In genomic region chr3:51073003-51073679, GRCm38 (mm10) we compare ENCODE assay signal across 14 mouse cellular contexts.
A peak's percentile ranks its signal among the peaks of the same experiment; 100 is the strongest.
DNase-seq lines count a peak whose midpoint lies in the region; ATAC-seq and TF ChIP-seq lines count a peak whose summit lies in the region.
"Had no signal": no experiment of that assay in that cellular context is flagged by ENCODE, and none has a peak within 500 bp of the region (broad histone marks: within the 10 kb centered on the region; RNA-seq: fewer than 3 reads in every experiment).

No protein-coding gene starts in this region.

- no peak for TF ChIP-seq POLR2A in thymus, adult 2 months (IDR thresholded peaks at IDR 0.05; ENCODE audit: control insufficient read depth, extremely low read depth, insufficient read depth, low read length, poor library complexity)

- WGBS in kidney, embryonic 15.5 days, result 64% methylated on average over 15 of the region's 15 CpGs
- 77% methylated on average over 15 of the region's 15 CpGs for WGBS in embryonic facial prominence, embryonic 14.5 days
- WGBS in thymus, adult 2 months, result 31% methylated on average over 15 of the region's 15 CpGs

- H3K4me1 ChIP-seq in kidney, embryonic 15.5 days, result peaks cover 21% of the 10 kb centered on the region
- peaks cover 14% of the 10 kb centered on the region for H3K4me1 ChIP-seq in embryonic facial prominence, embryonic 14.5 days (ENCODE audit: control insufficient read depth, insufficient read depth, low read length)
- no peaks in the 10 kb centered on the region for H3K4me1 ChIP-seq in thymus, adult 2 months (replicated peaks; ENCODE audit: control insufficient read depth, insufficient read depth, low read length)

- H3K27ac ChIP-seq in kidney, embryonic 15.5 days, result no peak overlapping the region
- 0 out of 2 replicates have a peak overlapping the region, but pooled peaks have one; percentile 71 for H3K27ac ChIP-seq in embryonic facial prominence, embryonic 14.5 days (replicated peaks; ENCODE audit: low read depth, low read length)
- H3K27ac ChIP-seq in thymus, adult 2 months (ENCODE audit: control insufficient read depth, insufficient read depth, low read length), result no peak overlapping the region
- H3K27ac ChIP-seq: liver, embryonic 14.5 days had no signal

- H3K9ac ChIP-seq in kidney, embryonic 15.5 days, result no peak overlapping the region
- no peak overlapping the region for H3K9ac ChIP-seq in embryonic facial prominence, embryonic 14.5 days (ENCODE audit: low read depth, low read length)
- H3K9ac ChIP-seq: liver, embryonic 14.5 days had no signal

- no peak for DNase-seq in kidney, adult 11 months
- peak; percentile 6 for DNase-seq in MEL-GATA-1-ER (ENCODE audit: extremely low read depth, low read depth)
- DNase-seq in embryonic facial prominence, embryonic 14.5 days (ENCODE audit: low spot score), result no peak
- no peak for DNase-seq in B cell, adult 2 months
- no peak for DNase-seq in thymus, adult 2 months
- DNase-seq: cerebellum, adult 2 months; embryo, embryonic 11 days; heart, adult 18-20 months; heart, postnatal 14 days; right cerebral cortex, postnatal 14 days had no signal

- TF ChIP-seq CTCF in thymus, adult 2 months (IDR thresholded peaks at IDR 0.05; ENCODE audit: borderline replicate concordance, control insufficient read depth, extremely low read depth, insufficient read depth, low read length, poor library complexity), result no peak

- H3K4me2 ChIP-seq in kidney, embryonic 15.5 days, result no peak overlapping the region
- no peak overlapping the region for H3K4me2 ChIP-seq in embryonic facial prominence, embryonic 14.5 days (ENCODE audit: low read depth, low read length)

- peak; percentile 66 for ATAC-seq in kidney, embryonic 15.5 days (replicated peaks; ENCODE audit: low FRiP score)
- ATAC-seq in embryonic facial prominence, embryonic 14.5 days (ENCODE audit: low read depth), result no peak
- ATAC-seq in megakaryocyte progenitor cell, adult 5-6 weeks (replicated peaks; ENCODE audit: poor library complexity), result peak; percentile 91

- H3K27me3 ChIP-seq in kidney, embryonic 15.5 days, result no peaks in the 10 kb centered on the region
- H3K27me3 ChIP-seq in embryonic facial prominence, embryonic 14.5 days (replicated peaks; ENCODE audit: control insufficient read depth, insufficient read depth, low read length), result no peaks in the 10 kb centered on the region
- no peaks in the 10 kb centered on the region for H3K27me3 ChIP-seq in thymus, adult 2 months (ENCODE audit: control insufficient read depth, insufficient read depth, low read length)
- H3K27me3 ChIP-seq: megakaryocyte, embryonic 14.5 days had no signal

- H3K9me3 ChIP-seq in kidney, embryonic 15.5 days (replicated peaks), result no peaks in the 10 kb centered on the region
- no peaks in the 10 kb centered on the region for H3K9me3 ChIP-seq in embryonic facial prominence, embryonic 14.5 days (ENCODE audit: control insufficient read depth, low read length)
- H3K9me3 ChIP-seq: megakaryocyte, embryonic 14.5 days had no signal

- H3K36me3 ChIP-seq in kidney, embryonic 15.5 days, result no peaks in the 10 kb centered on the region
- H3K36me3 ChIP-seq in embryonic facial prominence, embryonic 14.5 days (ENCODE audit: control insufficient read depth, insufficient read depth, low read length), result no peaks in the 10 kb centered on the region
- H3K36me3 ChIP-seq in thymus, adult 2 months (ENCODE audit: control insufficient read depth, insufficient read depth, low read length), result no peaks in the 10 kb centered on the region

- no peak overlapping the region for H3K4me3 ChIP-seq in kidney, embryonic 15.5 days (replicated peaks)
- H3K4me3 ChIP-seq in embryonic facial prominence, embryonic 14.5 days (ENCODE audit: low read depth, low read length), result no peak overlapping the region
- no peak overlapping the region for H3K4me3 ChIP-seq in thymus, adult 2 months (ENCODE audit: control insufficient read depth, insufficient read depth, low read length)
- H3K4me3 ChIP-seq: megakaryocyte, embryonic 14.5 days had no signal
